Mouse (Mus musculus) cortical plate, adult 2 months (tissue): ENCODE measurements around the gene Ccdc148.

ENCODE experiments used
- CTCF ChIP-seq: fragments of 200-500 bp; IDR thresholded peaks from 2 replicates; pipeline ENCODE4 v1.5.1; 2011; ENCODE audit warnings: mild to moderate bottlenecking, control low read depth, low read length; ENCODE audit not compliant: insufficient read depth; ENCODE audit errors: extremely low read depth
- POLR2A ChIP-seq: fragments of 200-500 bp; IDR thresholded peaks from 2 replicates; pipeline ENCODE4 v1.6.1; 2011; ENCODE audit warnings: mild to moderate bottlenecking, low read length, control low read depth; ENCODE audit not compliant: insufficient read depth; ENCODE audit errors: extremely low read depth

DNA sequence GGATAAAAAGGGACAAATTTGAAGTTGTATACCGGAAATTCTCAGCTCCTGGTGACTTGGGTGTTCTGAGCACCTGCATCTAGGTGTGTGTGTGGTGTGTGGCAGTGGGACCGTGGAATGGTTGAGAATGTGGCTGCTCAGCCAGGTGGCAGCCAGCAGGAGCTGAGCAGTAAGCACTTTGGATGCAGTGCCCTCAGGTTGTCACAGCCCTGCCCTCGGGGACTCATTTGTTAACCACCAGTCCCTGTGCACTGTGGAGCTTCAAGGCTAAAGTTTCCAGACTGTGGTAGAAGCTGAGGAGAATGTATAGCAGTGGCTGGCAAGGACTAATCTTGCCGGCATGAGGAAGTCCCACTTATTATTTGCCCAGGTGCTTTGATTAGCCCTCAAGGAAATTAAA, 7.3 kb upstream of the Ccdc148 start:
- no peak for TF ChIP-seq CTCF
- TF ChIP-seq POLR2A = no peak
